Mouse (Mus musculus): ENCODE measurements around the gene Il17a. TPM values are rescaled to one million over a fixed set of nuclear protein-coding genes. Genes with fewer than 3 reads are reported as not detected.

The Il17a gene
- polyA plus RNA-seq (2015; fragmentation: Nextera tagmentation; extraction: Ambion mirVana), result not detected in 2 replicates

DNA sequence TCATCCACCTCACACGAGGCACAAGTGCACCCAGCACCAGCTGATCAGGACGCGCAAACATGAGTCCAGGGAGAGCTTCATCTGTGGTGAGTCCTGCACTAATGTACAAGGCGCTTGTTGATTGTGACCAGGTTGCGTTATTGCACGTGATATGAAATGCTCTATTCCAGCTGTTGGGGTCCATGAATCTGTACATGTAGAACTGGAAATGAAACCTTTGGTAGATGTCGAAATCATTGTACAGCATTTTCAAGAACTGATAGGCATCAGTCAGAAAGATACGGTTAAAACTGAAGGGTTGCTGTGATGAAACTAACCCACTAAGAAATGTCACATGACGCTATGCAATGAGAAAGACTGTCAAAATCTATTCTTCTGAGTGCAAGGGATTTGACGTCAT, at the start of gene Il17a:
Gene Il17a, plus strand, starts transcription at position 3 of the 400 bp plus-strand sequence.

MicroRNAs encoded within 50 kb of the gene (microRNA counts, 519-probe panel; counts per million panel counts)
- 40.5 counts per million for microRNA mmu-miR-133b

Small RNA genes within 50 kb of the gene (microRNA-seq; reads per million reads assigned to microRNA genes)
- 3.8 reads per million, percentile 4 among the genes with 10 or more reads in this experiment for gene Mir133b

Other genes with a start within 250 kb of the Il17a start
- gene Pkhd1, start 112.8 kb upstream of the Il17a start, polyA plus RNA-seq (2015; fragmentation: Nextera tagmentation; extraction: Ambion mirVana), result 0.03 and 0.09 TPM in 2 replicates
- gene Il17f, start 59.7 kb downstream of the Il17a start, polyA plus RNA-seq (2015; fragmentation: Nextera tagmentation; extraction: Ambion mirVana), result not detected in 2 replicates
- gene Mcm3, start 89.4 kb downstream of the Il17a start, polyA plus RNA-seq (2015; fragmentation: Nextera tagmentation; extraction: Ambion mirVana), result 9.5 and 10.1 TPM in 2 replicates
- gene Paqr8, start 159.7 kb downstream of the Il17a start, polyA plus RNA-seq (2015; fragmentation: Nextera tagmentation; extraction: Ambion mirVana), result 36.9 and 38.1 TPM in 2 replicates
- gene Efhc1, start 220.7 kb downstream of the Il17a start, polyA plus RNA-seq (2015; fragmentation: Nextera tagmentation; extraction: Ambion mirVana), result 1.5 and 2.3 TPM in 2 replicates

Measured in neural tube, postnatal 0 days (tissue).